Mouse (Mus musculus): ENCODE data around the gene Timm22.

GRCm38 (mm10) chr11:76458730-76459129, 52.0 kb downstream of the Timm22 start:
- no peak for TF ChIP-seq POLR2A (IDR thresholded peaks at IDR 0.05; ENCODE audit: low read depth, low read length)
- no peak for TF ChIP-seq CTCF (conservative IDR thresholded peaks at IDR 0.05; ENCODE audit: insufficient read depth, insufficient read length, low read depth, low read length)

All from kidney, adult 2 months (tissue).